Mouse (Mus musculus): Measurements from ENCODE around the gene Enpp3.
"Not testable (repeated sequence)": the region's sequence is repeated elsewhere in the genome, so short reads cannot be mapped to it uniquely, and the experiment has no call there.

Enpp3 gene

DNA sequence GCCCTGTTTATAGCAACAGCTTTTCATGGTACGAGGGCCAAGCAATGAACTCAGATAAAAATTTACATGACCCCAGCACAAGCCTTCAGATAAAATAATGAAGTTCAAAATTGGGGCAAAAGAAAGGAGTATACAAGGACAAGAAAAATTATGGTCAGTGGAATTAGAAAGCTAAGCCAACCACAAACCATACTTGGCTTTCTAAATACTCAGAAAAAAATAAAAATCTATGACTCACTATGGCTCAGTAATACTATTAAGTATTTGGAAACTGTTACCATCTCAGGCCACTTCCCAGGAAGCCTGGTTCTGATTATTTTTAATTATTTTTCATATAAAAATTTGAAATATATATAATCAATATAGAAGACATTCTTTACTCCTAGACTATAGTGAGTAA is 19.8 kb downstream of the Enpp3 start:
- no peak for DNase-seq (ENCODE audit: low spot score)

DNA sequence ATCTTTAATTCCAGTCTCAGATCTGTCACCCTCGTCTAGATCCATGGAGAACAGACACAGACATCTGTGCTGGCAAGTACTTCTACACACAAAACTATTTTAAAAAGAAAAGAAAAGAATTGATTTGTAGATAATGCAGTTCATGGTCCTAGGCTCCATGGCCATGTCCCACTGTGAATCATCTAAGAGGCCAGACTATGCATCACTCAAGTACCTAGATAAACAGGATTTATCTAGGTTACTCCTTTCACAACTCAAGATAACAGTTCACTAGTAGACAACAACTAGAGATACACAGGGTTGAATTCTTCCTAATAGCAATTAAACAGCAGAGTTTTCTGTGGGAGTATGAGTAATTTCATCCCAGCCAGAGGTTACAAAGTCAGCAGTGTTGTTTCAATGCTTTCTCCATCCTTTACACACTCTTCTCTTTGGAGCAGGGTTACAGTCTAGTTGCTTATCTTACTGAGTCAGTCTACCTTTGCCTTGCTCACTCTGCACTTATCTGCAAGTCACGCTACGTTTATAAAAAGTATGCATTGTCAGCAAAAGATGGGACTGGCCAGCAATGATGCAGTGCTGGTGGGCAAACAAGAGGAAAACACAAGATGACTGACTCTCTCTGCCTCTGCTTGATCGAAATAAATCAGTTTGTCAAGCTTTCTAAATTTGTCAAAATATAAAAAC is 20.5 kb downstream of the Enpp3 start:
- DNase-seq (ENCODE audit: low spot score) = no peak

DNA sequence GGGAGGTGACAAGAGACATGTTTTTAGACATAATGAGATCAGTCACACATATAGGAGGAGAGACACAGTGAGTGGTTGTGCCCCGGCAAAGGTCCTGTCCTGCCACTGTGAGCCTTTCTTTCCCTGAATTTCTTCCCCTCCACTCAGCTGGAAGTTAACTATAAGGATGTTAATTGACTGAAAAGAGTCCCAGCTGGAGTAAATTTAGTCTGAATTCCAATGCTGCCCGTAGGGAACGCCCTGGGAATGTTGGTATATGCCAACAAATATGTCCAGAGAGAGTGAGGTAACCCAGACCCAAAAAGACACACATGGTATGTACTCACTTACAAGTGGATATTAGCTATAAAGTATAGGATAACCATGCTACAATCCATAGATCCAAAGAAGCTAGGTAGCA is 23.1 kb downstream of the Enpp3 start:
- DNase-seq (ENCODE audit: low spot score) = no peak

DNA sequence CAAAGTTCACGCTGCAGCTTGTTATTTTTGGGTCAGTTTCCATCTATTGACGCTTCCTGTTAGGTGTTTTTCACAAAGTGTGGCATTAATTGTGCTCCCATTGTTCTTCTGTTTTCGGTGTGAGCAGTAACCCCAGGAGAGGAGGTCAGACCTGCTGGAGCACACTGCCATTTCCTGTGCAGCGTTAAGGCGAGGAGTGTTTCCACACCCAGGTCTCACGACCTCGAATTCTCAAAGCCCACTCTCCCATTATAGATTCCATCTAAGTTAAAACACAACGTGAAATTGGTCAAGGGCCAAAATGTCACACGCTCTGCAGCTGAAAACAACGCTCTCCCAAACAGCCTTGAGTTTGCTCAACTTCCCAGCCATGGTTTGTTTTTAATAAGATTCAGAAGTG is 32.0 kb downstream of the Enpp3 start:
- DNase-seq (ENCODE audit: low spot score) = no peak

DNA sequence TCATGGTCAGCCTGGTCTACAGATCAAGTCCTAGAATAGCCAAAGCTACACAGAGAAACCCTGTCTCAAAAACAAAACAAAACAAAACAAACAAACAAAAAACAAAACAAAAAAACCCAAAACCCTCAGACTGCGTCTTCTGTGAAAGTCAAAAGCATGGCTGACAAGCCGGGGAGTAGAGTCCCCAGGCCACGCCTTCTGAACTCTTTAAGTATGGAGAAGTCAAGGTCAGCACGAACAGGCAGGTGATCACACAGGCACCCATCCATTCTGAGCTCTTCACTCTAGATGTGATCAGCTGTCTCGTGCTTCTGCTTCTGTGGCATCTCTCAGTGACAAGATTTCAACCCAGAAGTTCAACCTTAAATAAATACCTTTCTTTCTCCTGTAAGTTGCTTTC is 35.9 kb downstream of the Enpp3 start:
- no peak for DNase-seq (ENCODE audit: low spot score)

DNA sequence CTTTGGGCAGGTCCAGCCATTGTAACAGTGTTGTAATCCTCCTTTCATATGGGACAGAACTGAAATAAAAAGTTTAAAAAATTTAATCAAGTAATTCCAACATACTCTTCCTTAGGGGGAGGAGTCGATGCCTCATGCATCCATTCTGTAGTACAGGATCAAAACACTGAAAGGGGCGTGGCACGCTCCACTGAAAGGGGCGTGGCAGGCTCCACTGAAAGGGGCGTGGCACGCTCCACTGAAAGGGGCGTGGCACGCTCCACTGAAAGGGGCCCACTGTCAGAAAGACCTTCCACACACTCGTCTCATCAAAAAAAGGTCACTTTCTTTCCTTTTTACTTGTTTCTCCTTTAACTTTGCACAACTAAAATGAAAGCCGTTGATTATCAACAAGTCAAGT is 36.7 kb downstream of the Enpp3 start:
- no peak for DNase-seq (ENCODE audit: low spot score)

DNA sequence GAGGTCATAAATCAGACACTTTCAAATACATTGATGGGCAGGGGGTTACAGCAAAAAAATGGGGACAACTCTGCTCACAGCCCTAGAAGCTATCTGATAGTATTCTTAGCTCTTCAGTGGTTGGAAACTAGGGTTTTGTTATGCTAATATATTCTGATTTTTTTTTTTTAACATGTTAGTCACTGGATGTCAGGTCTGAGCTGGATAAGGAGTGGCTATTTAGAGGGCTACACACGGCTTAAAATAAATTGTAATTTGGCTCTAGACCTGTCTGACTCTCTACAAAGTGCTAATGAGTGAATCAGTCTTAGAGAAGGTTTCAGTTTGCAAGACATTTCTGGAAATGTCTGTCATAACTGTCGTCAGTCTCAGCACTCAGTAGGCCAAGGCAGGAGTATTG is 37.5 kb downstream of the Enpp3 start:
- DNase-seq (ENCODE audit: low spot score) = no peak

DNA sequence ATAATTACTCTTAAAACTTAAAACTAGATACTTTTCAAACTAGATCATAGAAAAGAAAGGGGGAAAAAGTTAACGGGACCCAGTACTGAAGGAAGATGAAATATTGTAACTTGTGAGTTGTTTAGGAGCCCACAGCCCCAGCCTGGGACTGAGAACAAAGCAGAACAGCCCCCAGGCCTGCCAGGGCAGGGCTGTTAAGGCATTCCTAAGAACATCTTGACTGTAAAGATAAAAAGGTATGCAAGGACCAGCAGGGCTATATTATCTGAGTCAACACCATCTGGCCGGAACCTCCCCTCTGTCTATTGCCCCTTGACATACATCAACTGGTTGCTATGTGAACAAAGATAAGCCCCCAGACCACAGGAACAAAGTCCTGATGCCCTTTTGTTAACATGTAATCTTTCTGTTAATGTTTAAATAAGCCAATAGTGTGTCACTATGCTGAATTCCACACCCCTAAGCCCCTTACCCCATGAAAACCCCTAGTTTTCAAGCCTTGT is 39.8 kb downstream of the Enpp3 start:
- not testable (repeated sequence) for DNase-seq (ENCODE audit: low spot score)

DNA sequence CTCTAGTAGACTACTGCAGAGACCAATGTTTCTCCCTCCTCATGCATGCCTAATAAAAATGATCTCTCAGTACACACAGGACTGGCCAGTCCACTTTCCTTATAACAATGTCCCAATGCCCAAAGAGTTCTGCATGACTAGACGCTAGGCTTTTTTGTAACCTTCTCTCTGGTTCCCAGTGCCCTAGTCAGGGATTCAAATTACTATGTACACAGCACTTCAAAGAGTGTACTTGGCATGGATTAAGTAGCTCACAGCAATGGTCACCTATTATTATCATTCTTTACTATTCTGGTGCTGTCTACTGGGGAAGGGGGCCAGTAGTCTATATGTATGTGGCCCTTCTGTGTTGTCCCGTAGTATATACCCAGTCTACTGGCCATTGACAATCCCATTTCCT is 40.8 kb downstream of the Enpp3 start:
- DNase-seq (ENCODE audit: low spot score) = no peak

DNA sequence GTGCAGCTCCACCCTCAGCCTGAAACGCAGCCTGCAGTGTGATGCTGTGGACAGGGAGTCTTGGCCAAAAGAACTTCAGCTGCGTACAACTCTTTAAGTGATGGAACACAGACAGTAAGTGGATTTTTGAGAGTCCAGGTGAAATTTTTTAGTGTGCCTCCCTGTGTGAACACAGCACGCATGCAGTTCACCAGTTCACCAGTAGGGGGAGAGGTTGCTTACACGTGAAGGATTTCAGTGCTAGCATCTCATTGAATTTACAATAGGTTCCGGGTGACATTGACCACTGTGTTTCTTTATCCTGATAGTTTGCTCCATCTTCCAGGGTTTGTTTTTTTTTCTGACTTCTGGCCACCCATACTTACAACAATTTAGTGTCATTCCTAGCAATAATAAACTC is 45.4 kb downstream of the Enpp3 start:
- no peak for DNase-seq (ENCODE audit: low spot score)

DNA sequence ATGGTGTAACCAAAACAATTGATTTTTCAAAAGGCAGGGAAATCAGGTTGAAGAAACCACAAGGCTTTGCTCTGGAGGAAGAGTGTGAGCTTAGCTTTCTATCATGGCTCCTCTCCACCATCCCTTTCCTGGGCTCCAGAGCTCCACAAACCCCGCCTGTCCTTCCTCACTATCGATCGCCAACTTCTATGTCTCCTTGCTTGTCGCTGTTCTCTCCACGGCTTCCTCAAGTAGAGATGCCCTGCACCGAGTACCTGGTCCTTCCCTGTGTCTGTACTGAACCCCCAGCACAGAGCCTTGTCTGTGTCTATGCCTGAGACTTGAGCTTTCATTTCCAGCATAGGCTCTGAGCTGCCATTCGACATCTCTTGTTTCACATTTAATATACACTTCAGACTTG is 49.9 kb downstream of the Enpp3 start:
- DNase-seq (ENCODE audit: low spot score) = no peak

DNA sequence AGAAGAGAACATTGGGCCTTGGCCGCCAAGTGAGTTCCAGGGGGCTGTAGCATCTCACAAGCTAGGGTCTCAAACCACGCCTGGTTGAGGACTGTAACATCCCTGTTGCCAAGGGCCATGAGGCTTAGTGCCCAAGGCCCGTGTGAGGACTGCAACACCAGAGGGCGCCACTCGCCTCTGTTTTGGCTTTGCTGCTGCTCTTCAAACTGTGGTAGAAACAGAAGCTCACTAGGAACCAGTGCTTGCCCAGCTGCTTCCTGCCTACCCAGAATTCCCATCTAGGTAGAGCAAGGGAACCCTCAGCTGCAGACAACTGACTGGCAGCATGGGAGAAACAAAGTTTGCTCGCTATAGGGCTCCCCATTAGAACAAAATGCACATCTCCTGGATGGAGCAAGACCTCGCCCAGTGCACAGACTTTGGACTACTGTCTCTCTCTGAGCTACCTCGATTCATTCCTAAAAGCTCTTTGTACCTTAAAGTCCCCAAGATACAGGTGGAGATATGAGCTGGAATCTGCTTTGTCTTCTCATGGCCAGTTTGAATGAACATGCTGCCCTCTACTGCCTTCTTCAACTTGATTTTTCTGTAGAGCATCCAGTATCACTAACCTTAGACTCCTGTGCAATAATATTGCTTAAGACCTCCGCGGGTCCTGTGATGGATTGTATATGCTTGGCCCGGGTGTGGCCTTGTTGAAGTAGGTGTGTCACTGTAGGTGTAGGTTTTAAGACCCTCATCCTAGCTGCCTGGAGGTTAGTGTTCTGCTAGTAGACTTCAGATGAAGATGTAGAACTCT is 52.7 kb downstream of the Enpp3 start:
- DNase-seq (ENCODE audit: low spot score) = no peak

DNA sequence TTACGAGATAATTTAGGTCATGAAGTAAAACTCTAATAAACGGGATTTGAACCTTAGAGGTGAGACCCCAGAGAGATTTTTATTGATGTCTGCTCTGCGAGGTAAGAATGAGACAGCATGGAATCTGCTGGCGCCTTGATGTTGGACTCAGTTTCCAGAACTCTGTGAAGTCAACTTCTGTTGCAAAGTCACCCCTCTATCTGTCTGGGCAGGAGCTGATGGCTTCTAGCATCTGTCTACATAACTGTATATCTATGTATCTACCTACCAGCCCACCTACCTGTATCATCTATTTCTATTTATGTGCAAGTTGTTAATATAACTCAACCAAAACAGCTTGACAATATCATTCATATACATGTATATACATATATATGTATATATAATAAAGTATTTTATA is 57.3 kb downstream of the Enpp3 start:
- DNase-seq (ENCODE audit: low spot score) = no peak

DNA sequence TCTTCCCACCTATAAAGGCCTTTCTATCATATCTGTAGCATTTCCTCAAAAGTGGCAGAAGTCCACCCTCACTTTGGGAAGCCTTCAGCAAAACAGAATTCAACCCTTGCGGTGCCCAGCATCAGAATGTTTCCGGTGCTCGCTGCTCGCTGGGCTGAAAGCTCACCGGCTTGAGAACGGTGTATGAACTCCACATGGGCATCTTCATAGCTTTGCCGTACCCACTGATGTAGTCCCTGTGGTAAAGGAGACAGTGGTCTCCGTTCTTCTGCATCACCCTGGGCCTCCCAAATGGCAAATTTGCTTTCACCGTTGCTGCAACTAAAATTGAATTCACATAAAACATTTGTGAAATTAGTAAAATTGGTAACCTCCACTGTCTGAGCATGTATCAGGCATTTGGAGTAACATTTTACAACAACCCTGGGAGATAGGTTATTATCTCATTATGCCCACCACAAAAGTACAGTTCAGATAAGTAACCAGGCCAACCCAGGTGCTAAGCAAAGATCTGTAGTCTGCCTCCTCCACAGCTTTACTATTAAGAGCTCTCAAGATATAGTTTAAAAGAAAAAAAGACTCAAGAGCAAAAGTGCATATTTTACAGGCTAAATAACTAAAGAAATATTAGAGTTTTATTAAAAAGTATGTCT is 57.9 kb downstream of the Enpp3 start:
- no peak for DNase-seq (ENCODE audit: low spot score)

DNA sequence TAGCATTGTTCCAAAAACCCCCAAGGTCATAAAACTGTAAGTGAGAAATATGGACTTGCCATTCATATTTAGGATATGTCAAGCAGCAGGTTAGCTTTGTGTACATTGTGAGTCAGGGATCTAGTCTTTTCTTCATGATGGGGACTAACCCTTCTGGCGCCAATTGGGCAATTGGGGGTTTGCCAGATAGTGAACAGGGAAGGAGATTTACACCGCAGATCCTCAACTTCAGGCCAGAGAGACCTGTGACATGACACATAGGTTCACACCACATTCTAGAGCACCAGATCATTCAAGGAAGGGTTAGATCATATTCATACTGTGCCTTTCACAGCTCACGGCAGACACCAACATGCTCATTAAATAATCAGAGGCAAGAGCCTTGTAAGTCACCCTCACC is 58.7 kb downstream of the Enpp3 start:
- no peak for DNase-seq (ENCODE audit: low spot score)

DNA sequence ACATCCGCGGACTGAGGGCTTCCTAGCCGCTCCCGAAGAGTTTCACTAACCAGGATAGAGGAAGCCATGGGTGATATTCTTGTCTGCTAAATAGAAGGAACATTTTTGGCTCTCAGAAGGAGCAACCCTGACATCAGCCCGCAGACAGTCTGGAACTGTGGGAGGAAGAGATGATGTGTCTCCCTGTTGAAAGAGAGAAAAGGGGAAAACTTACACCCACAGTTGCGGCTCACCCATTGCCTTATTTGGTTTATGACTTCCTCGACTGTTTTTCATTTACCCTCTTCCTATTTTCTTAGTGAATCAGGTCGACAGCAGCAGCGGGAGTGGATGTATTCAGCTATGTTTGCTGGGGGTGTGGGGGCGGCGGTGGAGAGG is 64.0 kb downstream of the Enpp3 start:
- DNase-seq (ENCODE audit: low spot score) = no peak

DNA sequence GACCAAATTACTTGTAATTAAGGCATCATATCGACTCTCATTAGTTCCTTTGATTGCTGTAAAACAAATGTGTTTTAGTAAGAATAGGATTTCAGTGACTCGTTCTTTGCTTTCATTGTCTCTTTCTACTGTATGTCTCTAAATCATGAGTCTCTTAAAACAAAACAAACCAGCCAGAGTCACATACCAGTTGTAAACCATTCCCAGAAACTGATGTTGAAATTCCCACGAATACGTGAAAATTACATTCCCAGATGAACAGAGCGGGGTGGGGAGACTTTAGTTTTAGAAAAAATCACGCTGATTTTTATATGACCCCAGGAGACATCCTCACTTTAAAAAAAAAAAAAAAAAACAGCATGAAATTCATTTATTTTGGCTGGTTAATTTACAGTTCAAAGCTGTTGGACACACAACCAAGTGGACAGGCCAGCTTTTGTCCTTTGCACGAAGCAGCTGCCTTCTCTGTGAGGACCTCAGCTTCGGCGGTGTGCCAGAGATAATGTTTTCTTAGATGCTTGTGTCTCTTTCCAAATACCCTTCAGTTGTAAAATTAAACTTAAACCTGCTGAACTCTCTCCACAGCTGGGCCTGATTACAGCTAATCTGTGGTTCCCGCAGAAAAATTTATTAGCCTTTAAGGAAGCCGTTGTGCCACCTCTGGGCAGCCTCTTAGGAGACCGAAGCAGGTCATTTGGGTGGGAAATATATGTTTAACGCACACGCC is 64.5 kb downstream of the Enpp3 start:
- no peak for DNase-seq (ENCODE audit: low spot score)

DNA sequence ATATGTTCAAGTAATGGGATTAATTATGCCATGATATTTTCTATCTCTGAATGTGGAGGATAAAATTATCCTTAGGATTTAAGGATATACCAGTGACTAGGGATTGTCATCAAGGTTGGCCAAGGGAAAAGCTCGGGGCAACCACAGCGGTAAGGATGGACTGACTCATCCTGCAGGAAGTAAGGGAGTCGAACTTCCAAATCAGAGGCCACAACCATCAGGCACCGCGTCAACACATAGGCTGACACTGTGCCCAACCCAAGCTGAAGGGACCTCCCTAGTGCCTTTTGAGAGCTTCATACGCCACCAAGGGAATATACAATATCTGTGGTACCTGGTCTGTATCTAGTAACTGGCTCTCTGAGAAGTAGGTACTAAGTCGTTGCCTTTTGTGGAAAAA is 73.1 kb downstream of the Enpp3 start:
- no peak for DNase-seq (ENCODE audit: low spot score)

DNA sequence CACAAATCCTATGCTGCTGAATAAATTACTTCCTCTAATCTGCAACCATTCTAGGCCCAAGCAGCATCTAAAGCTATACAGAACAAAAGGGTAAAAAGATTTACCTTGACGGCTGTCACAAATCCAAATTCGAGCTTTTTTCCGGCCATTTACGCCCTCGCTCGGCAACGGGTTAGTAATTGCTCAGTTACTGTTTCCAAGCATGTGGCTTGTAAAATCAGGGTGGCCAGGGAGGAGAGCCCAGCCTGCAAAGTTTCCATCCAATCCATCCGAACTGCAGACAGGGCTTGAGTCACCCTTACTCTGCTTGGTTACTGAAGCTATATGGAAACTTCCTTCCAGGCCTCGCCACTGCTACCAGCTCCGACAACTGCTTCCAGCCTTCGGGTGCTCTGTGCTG is 74.9 kb downstream of the Enpp3 start:
- no peak for DNase-seq (ENCODE audit: low spot score)

DNA sequence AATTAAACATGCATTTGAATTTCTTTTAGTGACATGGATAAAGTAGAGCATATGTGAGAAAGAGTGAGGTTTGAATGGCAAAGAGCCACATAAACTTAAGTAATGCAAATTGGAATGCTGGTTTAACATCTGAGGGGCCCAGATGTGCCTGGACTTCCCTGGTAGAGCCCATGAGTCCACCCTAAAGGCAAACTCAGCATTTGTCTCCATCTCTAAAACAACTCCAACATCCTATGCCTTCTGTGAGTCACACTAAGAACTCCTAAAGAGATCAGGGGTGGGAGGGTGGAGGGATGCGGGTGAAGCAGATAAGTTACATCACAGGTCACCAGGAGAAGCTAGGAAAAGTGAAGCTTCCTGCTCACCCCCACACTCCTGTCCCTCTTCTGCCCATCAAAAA is 76.6 kb downstream of the Enpp3 start:
- DNase-seq (ENCODE audit: low spot score) = no peak

DNA sequence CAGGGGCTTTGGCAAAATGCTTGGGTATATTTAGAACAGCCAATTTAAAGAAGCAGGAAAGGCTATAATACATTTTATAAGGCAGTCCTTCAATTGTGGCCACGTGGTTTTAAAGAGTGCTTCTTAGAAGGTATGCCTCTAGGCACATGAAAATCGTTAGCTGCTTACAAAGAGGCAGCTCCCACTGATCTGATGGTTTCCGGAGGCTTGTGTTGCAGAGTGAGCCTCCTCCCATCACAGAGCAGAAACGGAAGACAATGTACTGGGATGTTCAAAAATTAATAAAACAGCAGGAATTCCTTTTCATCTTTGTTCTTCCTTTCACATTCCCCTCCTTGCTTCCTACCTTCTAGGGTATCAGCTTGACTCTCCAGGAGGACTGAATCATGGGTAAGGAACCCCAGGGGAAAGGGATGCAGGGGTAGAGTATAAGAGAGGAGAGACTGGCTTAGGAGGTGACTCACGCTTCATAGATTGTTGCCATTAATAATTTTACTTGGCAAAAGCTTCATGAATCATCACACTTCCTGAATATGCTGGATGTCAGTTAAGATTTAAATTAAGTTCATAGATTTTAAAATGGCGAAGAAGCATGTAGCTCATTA is 77.4 kb downstream of the Enpp3 start:
- DNase-seq (ENCODE audit: low spot score) = no peak

DNA sequence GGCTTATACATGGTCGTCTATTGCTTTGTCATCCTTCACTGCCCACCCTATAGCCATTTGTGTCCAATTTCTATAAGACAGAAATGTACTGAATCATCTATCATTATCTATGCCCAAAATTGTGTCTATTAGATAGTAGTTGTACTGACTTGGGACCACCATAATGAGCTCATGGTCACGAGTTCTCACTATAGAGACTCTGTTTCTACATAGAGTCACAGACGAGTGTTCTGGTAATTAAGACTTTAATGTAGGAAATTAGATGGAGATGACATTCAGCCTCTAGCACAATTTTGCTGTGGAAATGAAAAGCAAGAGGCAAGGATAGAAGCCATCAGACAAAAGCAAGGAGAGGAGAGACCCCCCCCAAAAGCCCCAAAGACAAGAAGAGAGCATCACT is 78.0 kb downstream of the Enpp3 start:
- no peak for DNase-seq (ENCODE audit: low spot score)

Data from yolk sac, embryonic 10.5 days (tissue).